Mouse (Mus musculus): ENCODE measurements around the gene Tmem104.

DNA sequence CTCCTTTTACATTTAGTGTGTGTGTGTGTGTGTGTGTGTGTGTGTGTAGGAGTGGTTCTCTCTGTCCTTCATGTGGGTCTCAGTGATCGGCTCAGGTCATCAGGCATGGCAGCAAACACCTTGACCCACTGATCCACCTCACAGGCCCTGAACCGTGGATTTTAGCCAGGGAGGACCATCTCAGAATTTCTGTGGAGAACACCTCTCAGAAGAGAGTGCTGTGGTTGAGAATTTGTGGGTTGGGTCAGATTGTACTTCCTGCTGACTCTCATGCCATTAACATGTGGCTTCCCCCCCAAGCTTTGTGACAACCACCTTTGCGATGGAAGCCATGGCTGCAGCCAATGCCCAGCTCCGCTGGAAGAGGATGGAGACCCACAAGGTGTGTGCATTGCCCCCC lies 13.2 kb downstream of the Tmem104 start:
- no peak for TF ChIP-seq GATA1 (IDR thresholded peaks at IDR 0.05; ENCODE audit: low read length)
- no peak for TF ChIP-seq TAL1 (IDR thresholded peaks at IDR 0.05; ENCODE audit: low read length)

All from erythroblast, embryonic 14.5 days (primary cell).